Mouse (Mus musculus) liver, adult 2 months (tissue): Measurements from ENCODE around the gene Scnn1a.

Experiments used
- CTCF ChIP-seq: fragments of 200-500 bp; IDR thresholded peaks from 2 replicates; pipeline ENCODE4 v1.5.1; 2011; ENCODE audit warnings: low read depth, low read length, control low read depth
- POLR2A ChIP-seq: fragments of 200-500 bp; IDR thresholded peaks from 2 replicates; pipeline ENCODE4 v1.6.1; 2011; ENCODE audit warnings: low read length, control low read depth; ENCODE audit not compliant: insufficient read depth; ENCODE audit errors: extremely low read depth

GRCm38 (mm10) chr6:125360846-125361245 is 40.4 kb downstream of the Scnn1a start:
- TF ChIP-seq CTCF (no peak), POLR2A (no peak)
